Mouse (Mus musculus): ENCODE measurements around the gene Zfp114. TPM values are rescaled to one million over a fixed set of nuclear protein-coding genes. Genes with fewer than 3 reads are reported as not detected.

Zfp114 gene
- 4.8 and 5.2 TPM in 2 replicates for polyA plus RNA-seq (2016; fragmentation: Nextera tagmentation; extraction: Ambion mirVana)

GRCm38 (mm10) chr7:24174618-24175336, at the start of gene Zfp114:
Zfp114 (plus strand) TSS chr7:24175060.
- peak within 1 kb of the TSS; percentile 54 for H3K9ac ChIP-seq
- WGBS = 17% methylated on average over 23 of the region's 23 CpGs
- no peaks in the 10 kb centered on the region for H3K4me1 ChIP-seq
- peak within 1 kb of the TSS; percentile 44 for H3K4me3 ChIP-seq
- no peaks in the 10 kb centered on the region for H3K27me3 ChIP-seq
- H3K4me2 ChIP-seq (replicated peaks) = peak within 1 kb of the TSS; percentile 49
- peak; percentile 84 for ATAC-seq (ENCODE audit: low FRiP score)
- peak within 1 kb of the TSS; percentile 1; the same call in 1 of the 2 replicates for H3K27ac ChIP-seq
- H3K36me3 ChIP-seq = no peaks in the 10 kb centered on the region
- no peaks in the 10 kb centered on the region; the same call in 1 of the 2 replicates for H3K9me3 ChIP-seq (replicated peaks)

- Histone ChIP-seq H3K4me1 (peaks cover 11% of the 10 kb centered on the region), H3K36me3 (peaks cover 26% of the 10 kb centered on the region), H3K9me3 (replicated peaks) (no peaks in the 10 kb centered on the region), H3K9ac (peak overlapping the region; percentile 47), H3K4me3 (peak overlapping the region; percentile 71), H3K27ac (no peak overlapping the region), H3K27me3 (no peaks in the 10 kb centered on the region), H3K4me2 (replicated peaks) (peak overlapping the region; percentile 71)
- WGBS = 18% methylated on average over 6 of the region's 6 CpGs
- peak; percentile 46 for ATAC-seq (ENCODE audit: low FRiP score)
These were observed 41.4 kb upstream of the Zfp114 start for GRCm38 (mm10) chr7:24133425-24133995.

GRCm38 (mm10) chr7:24133996-24134828, 40.6 kb upstream of the Zfp114 start, which contains the start of gene Zfp235:
Zfp235 (plus strand) TSS chr7:24134169.
- Histone ChIP-seq H3K4me2 (replicated peaks) (peak within 1 kb of the TSS; percentile 71), H3K9me3 (replicated peaks) (no peaks in the 10 kb centered on the region), H3K27ac (no peak within 1 kb of the TSS), H3K36me3 (peaks cover 33% of the 10 kb centered on the region), H3K27me3 (no peaks in the 10 kb centered on the region), H3K9ac (peak within 1 kb of the TSS; percentile 75), H3K4me1 (peaks cover 11% of the 10 kb centered on the region), H3K4me3 (peak within 1 kb of the TSS; percentile 71)
- ATAC-seq (ENCODE audit: low FRiP score) = peak; percentile 94
- 3% methylated on average over 32 of the region's 32 CpGs for WGBS

- 88% methylated on average over 6 of the region's 6 CpGs for WGBS
- H3K4me2 ChIP-seq (replicated peaks) = no peak overlapping the region
- H3K9ac ChIP-seq = no peak overlapping the region
- H3K4me1 ChIP-seq = no peaks in the 10 kb centered on the region
- peaks cover 6% of the 10 kb centered on the region for H3K9me3 ChIP-seq (replicated peaks)
- peaks cover 51% of the 10 kb centered on the region for H3K36me3 ChIP-seq
- no peak overlapping the region for H3K4me3 ChIP-seq
- H3K27me3 ChIP-seq = no peaks in the 10 kb centered on the region
- no peak for ATAC-seq (ENCODE audit: low FRiP score)
- H3K27ac ChIP-seq = no peak overlapping the region
These were observed 32.3 kb upstream of the Zfp114 start for GRCm38 (mm10) chr7:24142566-24142965.

- Histone ChIP-seq H3K4me2 (replicated peaks) (no peak overlapping the region), H3K9me3 (replicated peaks) (no peaks in the 10 kb centered on the region), H3K36me3 (no peaks in the 10 kb centered on the region), H3K4me1 (no peaks in the 10 kb centered on the region), H3K27me3 (no peaks in the 10 kb centered on the region), H3K4me3 (no peak overlapping the region), H3K27ac (no peak overlapping the region), H3K9ac (no peak overlapping the region)
- WGBS = 0% methylated on average over 1 of the region's 1 CpGs
- no peak for ATAC-seq (ENCODE audit: low FRiP score)
These were observed 21.6 kb upstream of the Zfp114 start for GRCm38 (mm10) chr7:24153272-24153671.

- Histone ChIP-seq H3K4me3 (no peak overlapping the region), H3K27me3 (no peaks in the 10 kb centered on the region), H3K36me3 (no peaks in the 10 kb centered on the region), H3K9me3 (replicated peaks) (no peaks in the 10 kb centered on the region), H3K4me1 (no peaks in the 10 kb centered on the region), H3K27ac (no peak overlapping the region), H3K4me2 (replicated peaks) (no peak overlapping the region), H3K9ac (no peak overlapping the region)
- WGBS = 57% methylated on average over 4 of the region's 4 CpGs
- ATAC-seq (ENCODE audit: low FRiP score) = no peak
These were observed 2.7 kb upstream of the Zfp114 start for GRCm38 (mm10) chr7:24172191-24172590.

GRCm38 (mm10) chr7:24175337-24175711, 464 bp downstream of the Zfp114 start:
- WGBS = 57% methylated on average over 6 of the region's 6 CpGs
- H3K4me3 ChIP-seq = peak overlapping the region; percentile 44
- no peaks in the 10 kb centered on the region for H3K36me3 ChIP-seq
- no peaks in the 10 kb centered on the region; the same call in 1 of the 2 replicates for H3K9me3 ChIP-seq (replicated peaks)
- ATAC-seq (ENCODE audit: low FRiP score) = no peak
- H3K9ac ChIP-seq = peak overlapping the region; percentile 54
- no peaks in the 10 kb centered on the region for H3K4me1 ChIP-seq
- H3K4me2 ChIP-seq (replicated peaks) = peak overlapping the region; percentile 49
- 0 out of 2 replicates have a peak overlapping the region, but pooled peaks have one; percentile 1 for H3K27ac ChIP-seq
- H3K27me3 ChIP-seq = no peaks in the 10 kb centered on the region

GRCm38 (mm10) chr7:24187611-24188010, 12.8 kb downstream of the Zfp114 start:
- ATAC-seq (ENCODE audit: low FRiP score) = no peak
- Histone ChIP-seq H3K4me2 (replicated peaks) (no peak overlapping the region), H3K4me3 (no peak overlapping the region), H3K9me3 (replicated peaks) (0 out of 2 replicates have a peak, but pooled peaks cover 4% of the 10 kb centered on the region), H3K27ac (no peak overlapping the region), H3K9ac (no peak overlapping the region), H3K27me3 (no peaks in the 10 kb centered on the region), H3K36me3 (0 out of 2 replicates have a peak, but pooled peaks cover 3% of the 10 kb centered on the region), H3K4me1 (no peaks in the 10 kb centered on the region)
- 83% methylated on average over 1 of the region's 1 CpGs for WGBS

- Histone ChIP-seq H3K27ac (no peak overlapping the region), H3K27me3 (no peaks in the 10 kb centered on the region), H3K9me3 (replicated peaks) (peaks cover 6% of the 10 kb centered on the region; the same call in 1 of the 2 replicates), H3K4me2 (replicated peaks) (no peak overlapping the region), H3K36me3 (peaks cover 13% of the 10 kb centered on the region), H3K4me3 (no peak overlapping the region), H3K9ac (no peak overlapping the region), H3K4me1 (no peaks in the 10 kb centered on the region)
- no peak for ATAC-seq (ENCODE audit: low FRiP score)
- WGBS = 60% methylated on average over 4 of the region's 4 CpGs
These were observed 14.2 kb downstream of the Zfp114 start for GRCm38 (mm10) chr7:24188901-24189570.

GRCm38 (mm10) chr7:24189571-24189944, 14.7 kb downstream of the Zfp114 start:
- Histone ChIP-seq H3K4me3 (no peak overlapping the region), H3K27me3 (no peaks in the 10 kb centered on the region), H3K4me2 (replicated peaks) (no peak overlapping the region), H3K9me3 (replicated peaks) (peaks cover 8% of the 10 kb centered on the region; the same call in 1 of the 2 replicates), H3K27ac (no peak overlapping the region), H3K9ac (no peak overlapping the region), H3K36me3 (peaks cover 18% of the 10 kb centered on the region), H3K4me1 (no peaks in the 10 kb centered on the region)
- WGBS = 81% methylated on average over 5 of the region's 5 CpGs
- ATAC-seq (ENCODE audit: low FRiP score) = no peak

- ATAC-seq (ENCODE audit: low FRiP score) = no peak
- Histone ChIP-seq H3K4me3 (no peak overlapping the region), H3K27ac (no peak overlapping the region), H3K27me3 (no peaks in the 10 kb centered on the region), H3K9me3 (replicated peaks) (peaks cover 8% of the 10 kb centered on the region; the same call in 1 of the 2 replicates), H3K36me3 (peaks cover 23% of the 10 kb centered on the region), H3K4me2 (replicated peaks) (no peak overlapping the region), H3K4me1 (no peaks in the 10 kb centered on the region), H3K9ac (no peak overlapping the region)
- 84% methylated on average over 2 of the region's 2 CpGs for WGBS
These were observed 16.5 kb downstream of the Zfp114 start for GRCm38 (mm10) chr7:24191361-24191760.

Measured in hindbrain, embryonic 12.5 days (tissue).